ENCODE assay signal across 8 mouse cellular contexts in the genomic region with DNA sequence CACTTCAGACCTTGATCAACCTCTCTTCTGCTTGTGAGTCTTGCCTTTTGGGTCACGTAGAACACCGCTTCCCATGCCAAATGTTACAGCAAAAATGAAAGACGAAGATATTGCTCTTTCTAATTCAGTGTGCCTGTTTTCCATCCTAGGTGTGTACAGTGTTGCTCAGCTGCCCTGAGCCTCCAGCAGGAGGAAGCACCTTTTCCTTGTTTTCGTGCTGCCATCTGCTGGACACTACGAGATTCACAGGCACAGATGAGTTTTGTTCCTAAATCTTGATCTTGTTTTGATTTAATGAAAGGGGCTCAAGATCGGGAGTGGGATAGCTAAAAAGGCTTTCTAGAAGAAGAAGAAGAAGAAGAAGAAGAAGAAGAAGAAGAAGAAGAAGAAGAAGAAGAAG. TPM values are rescaled to one million over a fixed set of nuclear protein-coding genes. Genes with fewer than 3 reads are reported as not detected.
A peak's percentile ranks its signal among the peaks of the same experiment; 100 is the strongest.
DNase-seq lines count a peak whose midpoint lies in the region; ATAC-seq lines count a peak whose summit lies in the region.

No protein-coding gene starts in this region.

- H3K4me2 ChIP-seq in liver, embryonic 11.5 days = no peak overlapping the region

- DNase-seq in liver (peak; percentile 6), adipocyte (ENCODE audit: low spot score) (peak; percentile 53)
- DNase-seq in liver, embryonic 11.5 days (ENCODE audit: low spot score) = no peak
- peak; percentile 74 to 82 for DNase-seq in cerebellum, postnatal 10 days
- DNase-seq in heart, postnatal 4 days = peak; percentile 65
- DNase-seq in left cerebral cortex, postnatal 36 days (ENCODE audit: low spot score in 2 of 2) = peak; percentile 51
- DNase-seq in right cerebral cortex, postnatal 25 days = peak; percentile 44
- DNase-seq in spleen, adult 12 weeks (ENCODE audit: low spot score) = no peak

- H3K4me3 ChIP-seq in liver, embryonic 11.5 days (ENCODE audit: low read depth, low read length) = no peak overlapping the region

- intact Hi-C loops in left cerebral cortex, postnatal 36 days (cut with DNase I) = loop anchor here (10.0 kb wide), 2 partner anchors 431 to 481 kb away; no protein-coding TSS in a partner anchor

- H3K36me3 ChIP-seq in liver, embryonic 11.5 days (ENCODE audit: control insufficient read depth, insufficient read depth, low read length) = no peaks in the 10 kb centered on the region

- WGBS in liver, embryonic 11.5 days = 22% methylated on average over 6 of the region's 6 CpGs

- no peak for ATAC-seq in liver, embryonic 11.5 days (replicated peaks; ENCODE audit: low FRiP score)

- no peaks in the 10 kb centered on the region for H3K9me3 ChIP-seq in liver, embryonic 11.5 days (ENCODE audit: control insufficient read depth, low read length)

- no peaks in the 10 kb centered on the region for H3K27me3 ChIP-seq in liver, embryonic 11.5 days (replicated peaks; ENCODE audit: control insufficient read depth, insufficient read depth, low read length)

- H3K4me1 ChIP-seq in liver, embryonic 11.5 days (replicated peaks; ENCODE audit: control insufficient read depth, insufficient read depth, low read length) = no peaks in the 10 kb centered on the region

- no peak overlapping the region for H3K9ac ChIP-seq in liver, embryonic 11.5 days (ENCODE audit: low read depth, low read length)

- no peak overlapping the region for H3K27ac ChIP-seq in liver, embryonic 11.5 days (ENCODE audit: low read depth, low read length)

RNA-seq across cellular contexts. Expression of gene Ces5a, which starts 40.3 kb away (rescaled TPM):
- polyA plus RNA-seq in liver, embryonic 11.5 days (2014; fragmentation: Nextera tagmentation; extraction: Ambion mirVana) = not detected in 2 replicates
- total RNA-seq in heart, postnatal 4 days (2021) = under 1 TPM; 0.18 to 0.62 TPM
- total RNA-seq in left cerebral cortex, postnatal 36 days (2021) = 1 to 10 TPM in 1 of 2 experiments, under 1 TPM in 1; 0.79 to 1.1 TPM

Comparison
In these comparisons a context has a peak if more than half of its experiments do, and no peak if none do; other contexts are left out.
1. DNase-seq: peak in liver (single experiment), adipocyte (single experiment), cerebellum, postnatal 10 days (2 of 2), heart, postnatal 4 days (single experiment), left cerebral cortex, postnatal 36 days (2 of 2) and right cerebral cortex, postnatal 25 days (single experiment); none in liver, embryonic 11.5 days (single experiment) and spleen, adult 12 weeks (single experiment).